Mouse (Mus musculus): ENCODE results near the gene Agl.

GRCm38 (mm10) chr3:116740106-116740505, 67.9 kb downstream of the Agl start:
- TF ChIP-seq CTCF (IDR thresholded peaks at IDR 0.05; ENCODE audit: low read depth) (no peak), EP300 (IDR thresholded peaks at IDR 0.05; ENCODE audit: low read depth) (no peak)

Data from liver, embryonic 14.5 days (tissue).